Mouse (Mus musculus): Measurements from ENCODE around the gene Lsm2. TPM values are rescaled to one million over a fixed set of nuclear protein-coding genes. Genes with fewer than 3 reads are reported as not detected.
"Not testable (repeated sequence)": the region's sequence is repeated elsewhere in the genome, so short reads cannot be mapped to it uniquely, and the experiment has no call there.

Gene Lsm2
- polyA plus RNA-seq, 1 experiment from 2014 or later, result 178 TPM

GRCm38 (mm10) chr17:34970850-34971249 is 10.8 kb upstream of the Lsm2 start:
- not testable (repeated sequence) for H3K4me3 ChIP-seq (replicated peaks); H3K27ac ChIP-seq; ATAC-seq (ENCODE audit: low read depth); DNase-seq; H3K4me2 ChIP-seq; H3K4me1 ChIP-seq (replicated peaks); H3K9ac ChIP-seq; H3K9me3 ChIP-seq (replicated peaks); H3K36me3 ChIP-seq
- H3K27me3 ChIP-seq, result peaks cover 69% of the 10 kb centered on the region
- WGBS (ENCODE audit: insufficient replicate concordance), result 34% methylated on average over 24 of the region's 37 CpGs

GRCm38 (mm10) chr17:34971694-34972068 is 10.0 kb upstream of the Lsm2 start:
- Histone ChIP-seq H3K27me3 (peaks cover 62% of the 10 kb centered on the region), H3K4me2 (peak overlapping the region; percentile 72), H3K4me3 (replicated peaks) (peak overlapping the region; percentile 50)
- H3K27ac ChIP-seq; H3K9ac ChIP-seq; H3K4me1 ChIP-seq (replicated peaks); H3K9me3 ChIP-seq (replicated peaks); H3K36me3 ChIP-seq; DNase-seq: not testable (repeated sequence)
- 2% methylated on average over 26 of the region's 43 CpGs for whole genome bisulfite sequencing (ENCODE audit: insufficient replicate concordance)
- ATAC-seq (ENCODE audit: low read depth), result peak; percentile 25

GRCm38 (mm10) chr17:34972069-34972749 is 9.5 kb upstream of the Lsm2 start, which contains the start of the genes Hspa1a and Hspa1l:
Hspa1a (minus strand) TSS chr17:34972156.
Hspa1l (plus strand) TSS chr17:34972703.
- peak; percentile 66 for DNase-seq
- H3K4me1 ChIP-seq (replicated peaks); H3K27ac ChIP-seq; H3K36me3 ChIP-seq; H3K9me3 ChIP-seq (replicated peaks): not testable (repeated sequence)
- Histone ChIP-seq H3K4me3 (replicated peaks) (peak within 1 kb of the TSS; percentile 50), H3K4me2 (peak within 1 kb of the TSS; percentile 72), H3K9ac (peak within 1 kb of the TSS; percentile 52), H3K27me3 (peaks cover 61% of the 10 kb centered on the region)
- peak; percentile 91 for ATAC-seq (ENCODE audit: low read depth)
- WGBS (ENCODE audit: insufficient replicate concordance), result 1% methylated on average over 33 of the region's 33 CpGs

- Histone ChIP-seq H3K4me1 (replicated peaks) (peaks cover 16% of the 10 kb centered on the region), H3K36me3 (peaks cover 9% of the 10 kb centered on the region; the same call in 1 of the 2 replicates), H3K4me3 (replicated peaks) (no peak overlapping the region), H3K9ac (no peak overlapping the region), H3K4me2 (no peak overlapping the region), H3K9me3 (replicated peaks) (no peaks in the 10 kb centered on the region), H3K27me3 (peaks cover 26% of the 10 kb centered on the region), H3K27ac (no peak overlapping the region)
- ATAC-seq (ENCODE audit: low read depth) (no peak), DNase-seq (no peak)
- 62% methylated on average over 3 of the region's 3 CpGs for WGBS (ENCODE audit: insufficient replicate concordance)
Measured at GRCm38 (mm10) chr17:34975581-34976492, 5.8 kb upstream of the Lsm2 start.

- peaks cover 20% of the 10 kb centered on the region for H3K4me1 ChIP-seq (replicated peaks)
- DNase-seq (no peak), ATAC-seq (ENCODE audit: low read depth) (no peak)
- 86% methylated on average over 20 of the region's 20 CpGs for WGBS (ENCODE audit: insufficient replicate concordance)
- H3K4me2 ChIP-seq, result no peak overlapping the region
- no peak overlapping the region for H3K9ac ChIP-seq
- H3K27me3 ChIP-seq, result peaks cover 20% of the 10 kb centered on the region
- no peaks in the 10 kb centered on the region for H3K9me3 ChIP-seq (replicated peaks)
- H3K36me3 ChIP-seq, result peaks cover 9% of the 10 kb centered on the region; the same call in 1 of the 2 replicates
- no peak overlapping the region for H3K27ac ChIP-seq
- H3K4me3 ChIP-seq (replicated peaks), result no peak overlapping the region
Measured at GRCm38 (mm10) chr17:34977000-34977399, 4.7 kb upstream of the Lsm2 start.

- H3K9ac ChIP-seq, result no peak overlapping the region
- no peak overlapping the region for H3K4me3 ChIP-seq (replicated peaks)
- no peak overlapping the region for H3K27ac ChIP-seq
- ATAC-seq (ENCODE audit: low read depth) (no peak), DNase-seq (no peak)
- H3K27me3 ChIP-seq, result peaks cover 8% of the 10 kb centered on the region
- 87% methylated on average over 27 of the region's 27 CpGs for WGBS (ENCODE audit: insufficient replicate concordance)
- no peaks in the 10 kb centered on the region for H3K9me3 ChIP-seq (replicated peaks)
- no peak overlapping the region for H3K4me2 ChIP-seq
- H3K36me3 ChIP-seq, result peaks cover 9% of the 10 kb centered on the region; the same call in 1 of the 2 replicates
- H3K4me1 ChIP-seq (replicated peaks), result peaks cover 24% of the 10 kb centered on the region
Measured at GRCm38 (mm10) chr17:34978239-34978638, 3.4 kb upstream of the Lsm2 start.

- H3K27me3 ChIP-seq, result no peaks in the 10 kb centered on the region
- no peak overlapping the region for H3K27ac ChIP-seq
- peaks cover 30% of the 10 kb centered on the region for H3K4me1 ChIP-seq (replicated peaks)
- no peaks in the 10 kb centered on the region for H3K9me3 ChIP-seq (replicated peaks)
- H3K36me3 ChIP-seq, result peaks cover 11% of the 10 kb centered on the region
- DNase-seq (no peak), ATAC-seq (ENCODE audit: low read depth) (no peak)
- H3K4me3 ChIP-seq (replicated peaks), result no peak overlapping the region
- 0 out of 2 replicates have a peak overlapping the region, but pooled peaks have one; percentile 78 for H3K4me2 ChIP-seq
- H3K9ac ChIP-seq, result peak overlapping the region; percentile 49; the same call in 1 of the 2 replicates
- 68% methylated on average over 4 of the region's 4 CpGs for WGBS (ENCODE audit: insufficient replicate concordance)
Measured at GRCm38 (mm10) chr17:34979631-34980030, 2.0 kb upstream of the Lsm2 start.

GRCm38 (mm10) chr17:34980655-34981054 is 1.0 kb upstream of the Lsm2 start:
- Histone ChIP-seq H3K27me3 (no peaks in the 10 kb centered on the region), H3K4me2 (peak overlapping the region; percentile 78), H3K9me3 (replicated peaks) (no peaks in the 10 kb centered on the region), H3K4me3 (replicated peaks) (peak overlapping the region; percentile 79), H3K4me1 (replicated peaks) (peaks cover 37% of the 10 kb centered on the region), H3K27ac (peak overlapping the region; percentile 94), H3K36me3 (peaks cover 21% of the 10 kb centered on the region), H3K9ac (peak overlapping the region; percentile 88)
- WGBS (ENCODE audit: insufficient replicate concordance), result 9% methylated on average over 2 of the region's 2 CpGs
- no peak for ATAC-seq (ENCODE audit: low read depth)
- DNase-seq, result no peak

GRCm38 (mm10) chr17:34982328-34982727 is 666 bp downstream of the Lsm2 start:
- Histone ChIP-seq H3K27ac (peak overlapping the region; percentile 94), H3K9me3 (replicated peaks) (no peaks in the 10 kb centered on the region), H3K4me2 (peak overlapping the region; percentile 78), H3K27me3 (no peaks in the 10 kb centered on the region), H3K4me3 (replicated peaks) (peak overlapping the region; percentile 79), H3K9ac (peak overlapping the region; percentile 88), H3K36me3 (peaks cover 29% of the 10 kb centered on the region), H3K4me1 (replicated peaks) (peaks cover 37% of the 10 kb centered on the region)
- no peak; the same call in 1 of the 2 replicates for ATAC-seq (ENCODE audit: low read depth)
- DNase-seq, result no peak
- under 1% methylated on average over 15 of the region's 15 CpGs for WGBS (ENCODE audit: insufficient replicate concordance)

GRCm38 (mm10) chr17:34984218-34984617 is 2.6 kb downstream of the Lsm2 start:
- H3K4me1 ChIP-seq (replicated peaks), result peaks cover 37% of the 10 kb centered on the region
- DNase-seq (no peak), ATAC-seq (ENCODE audit: low read depth) (no peak)
- H3K27ac ChIP-seq, result no peak overlapping the region
- no peaks in the 10 kb centered on the region for H3K27me3 ChIP-seq
- H3K4me3 ChIP-seq (replicated peaks), result no peak overlapping the region
- 63% methylated on average over 2 of the region's 2 CpGs for WGBS (ENCODE audit: insufficient replicate concordance)
- H3K9ac ChIP-seq, result 0 out of 2 replicates have a peak overlapping the region, but pooled peaks have one; percentile 4
- no peak overlapping the region for H3K4me2 ChIP-seq
- H3K36me3 ChIP-seq, result peaks cover 33% of the 10 kb centered on the region
- H3K9me3 ChIP-seq (replicated peaks), result no peaks in the 10 kb centered on the region

- peaks cover 55% of the 10 kb centered on the region for H3K36me3 ChIP-seq
- H3K27me3 ChIP-seq, result no peaks in the 10 kb centered on the region
- H3K4me1 ChIP-seq (replicated peaks), result peaks cover 45% of the 10 kb centered on the region
- H3K27ac ChIP-seq, result peak overlapping the region; percentile 61
- no peak for DNase-seq
- no peak overlapping the region for H3K4me2 ChIP-seq
- H3K9ac ChIP-seq, result no peak overlapping the region
- H3K4me3 ChIP-seq (replicated peaks), result no peak overlapping the region
- no peak for ATAC-seq (ENCODE audit: low read depth)
- no peaks in the 10 kb centered on the region for H3K9me3 ChIP-seq (replicated peaks)
Measured at GRCm38 (mm10) chr17:34994751-34995150, 13.1 kb downstream of the Lsm2 start.
